Mouse (Mus musculus) right cerebral cortex, postnatal 10 days (tissue): ENCODE results near the gene Ezr.
"Not testable (repeated sequence)": the region's sequence is repeated elsewhere in the genome, so short reads cannot be mapped to it uniquely, and the experiment has no call there.

Experiments
- DNase-seq, 2 experiments: peaks; one replicate each; pipeline ENCODE4 v3.0.0; 2021; ENCODE audit warnings: low spot score in 2 of 2

The Ezr gene

GRCm38 (mm10) chr17:6743787-6744239 lies 38.8 kb downstream of the Ezr start:
- no peak for DNase-seq

DNA sequence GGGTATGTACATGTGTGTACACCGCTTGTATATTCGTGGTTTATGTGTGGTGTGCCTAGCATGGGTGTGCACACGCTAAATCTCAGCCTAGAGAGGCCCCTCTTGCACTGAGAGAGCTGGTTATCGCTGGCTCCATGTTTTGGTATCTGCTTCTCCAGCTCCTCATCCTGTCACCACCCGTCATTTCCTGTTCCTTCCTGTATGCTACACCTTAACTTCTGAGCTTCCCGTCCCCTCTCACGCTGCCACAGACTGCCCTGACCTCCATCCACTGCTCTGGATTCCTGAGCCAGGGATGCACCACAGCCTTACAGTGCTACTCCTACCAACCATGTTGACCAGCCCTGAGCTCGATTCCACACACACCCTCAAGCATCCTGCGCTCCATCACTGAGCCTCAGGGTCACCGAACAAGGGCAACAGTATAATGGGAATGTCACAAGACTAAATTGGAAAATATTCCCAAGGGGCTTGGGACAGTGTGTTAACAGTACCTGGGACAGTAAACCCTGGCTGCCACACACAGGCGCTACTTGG lies 39.5 kb downstream of the Ezr start:
- no peak for DNase-seq

DNA sequence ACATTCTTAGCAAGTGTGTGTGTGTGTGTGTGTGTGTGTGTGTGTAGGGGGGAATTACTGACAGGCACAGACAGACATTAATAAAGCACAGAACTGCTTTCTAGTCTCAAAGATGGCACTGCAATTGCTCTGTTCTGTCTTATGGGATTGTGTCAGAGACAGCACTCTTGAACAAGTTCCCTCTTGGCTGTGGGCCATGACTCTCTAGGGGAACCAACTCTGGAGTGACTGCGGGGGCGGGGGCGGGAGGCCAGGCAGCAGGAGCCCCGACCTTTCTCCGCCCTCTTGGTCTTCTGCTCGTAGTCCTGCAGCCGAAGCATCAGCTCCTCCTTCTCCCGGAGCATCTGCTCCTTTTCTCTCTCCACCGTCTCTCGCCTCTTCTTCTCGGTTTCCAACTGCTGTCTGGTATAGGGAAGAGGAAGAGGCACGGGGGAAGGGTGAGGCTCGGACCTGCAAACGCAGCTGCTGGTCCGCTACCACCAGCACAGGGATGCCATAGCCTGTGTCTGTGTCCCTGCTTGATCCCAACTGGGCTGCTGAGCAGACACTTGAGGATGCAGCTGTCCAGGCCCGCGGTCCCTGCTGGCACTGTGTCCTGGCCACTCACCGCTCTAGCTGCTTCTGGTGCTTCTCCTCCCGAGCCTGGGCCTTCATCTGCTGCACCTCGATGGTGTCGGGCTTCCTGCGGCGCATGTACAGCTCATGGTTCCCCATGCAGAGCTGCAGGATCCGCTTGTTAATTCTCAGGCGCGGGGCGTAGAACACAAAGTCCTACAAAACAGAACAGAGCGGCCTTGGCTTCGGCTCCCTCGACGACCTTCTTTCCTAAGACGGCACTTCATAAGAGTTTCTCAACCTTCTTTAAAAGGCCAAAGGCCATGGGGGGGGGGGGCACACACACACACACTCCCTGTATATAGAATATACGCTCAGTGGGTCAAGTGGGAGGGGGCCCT lies 40.2 kb downstream of the Ezr start:
- DNase-seq: peak; percentile 45 to 70

DNA sequence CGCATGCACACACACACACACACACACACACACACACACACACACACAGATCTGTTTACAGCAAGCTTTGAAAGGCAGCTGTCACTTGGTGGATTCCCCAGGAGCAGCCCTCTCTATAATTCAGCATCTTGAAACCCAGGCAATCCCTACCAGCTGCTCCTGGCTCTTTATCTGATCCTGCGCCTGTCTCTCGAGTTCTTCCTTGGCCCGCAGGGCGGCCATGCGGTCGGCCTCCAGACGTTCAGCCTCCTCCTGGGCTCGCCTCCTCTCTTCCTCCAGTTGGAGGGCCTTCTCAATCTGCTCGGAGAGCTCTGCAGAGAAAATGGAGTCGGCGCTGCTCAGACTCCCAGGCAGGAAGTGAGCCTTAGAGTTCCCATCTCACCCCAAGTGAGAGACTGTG lies 41.3 kb downstream of the Ezr start:
- no peak for DNase-seq

- no peak for DNase-seq
These were observed 42.0 kb downstream of the Ezr start for GRCm38 (mm10) chr17:6740331-6741170.

DNA sequence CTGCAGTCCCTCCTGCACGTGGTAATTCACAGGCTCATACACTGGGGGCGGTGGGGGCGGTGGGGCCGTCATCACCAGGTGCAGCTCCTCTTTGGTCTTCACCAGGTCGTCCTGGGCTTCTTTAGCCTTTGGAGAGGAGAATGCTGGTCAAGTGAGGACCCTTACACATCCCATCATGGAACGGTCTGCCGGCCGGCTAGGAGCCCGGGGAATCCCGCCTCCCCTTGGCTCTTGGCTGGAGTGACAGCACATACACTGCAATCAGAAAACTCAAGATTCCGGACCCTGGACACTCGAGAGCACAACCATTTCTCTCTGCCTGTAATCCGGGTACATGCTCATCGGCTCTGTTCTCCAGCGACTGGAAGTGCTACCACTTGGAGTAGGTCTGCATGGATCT lies 42.8 kb downstream of the Ezr start:
- DNase-seq: no peak

DNA sequence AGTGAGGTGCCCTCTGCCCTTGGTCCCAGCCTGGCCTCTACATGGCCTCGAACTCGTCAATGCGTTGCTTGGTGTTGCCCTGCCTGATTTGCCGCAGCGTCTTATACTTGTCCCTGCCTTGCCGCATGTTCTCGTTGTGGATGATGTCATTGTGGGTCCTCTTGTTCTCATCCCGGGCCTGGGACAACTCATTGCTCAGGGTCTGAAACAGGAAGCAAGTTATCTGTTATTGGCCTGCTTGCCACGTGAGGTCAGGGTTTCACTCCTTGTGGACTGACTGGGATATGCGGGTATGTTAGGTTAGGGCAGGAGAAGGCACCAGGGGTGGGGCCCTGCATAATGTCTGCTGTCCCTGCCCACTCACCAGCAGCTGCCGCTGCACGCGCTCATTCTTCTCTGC lies 43.3 kb downstream of the Ezr start:
- peak in 1 of 2 experiments; percentile 22 for DNase-seq

DNA sequence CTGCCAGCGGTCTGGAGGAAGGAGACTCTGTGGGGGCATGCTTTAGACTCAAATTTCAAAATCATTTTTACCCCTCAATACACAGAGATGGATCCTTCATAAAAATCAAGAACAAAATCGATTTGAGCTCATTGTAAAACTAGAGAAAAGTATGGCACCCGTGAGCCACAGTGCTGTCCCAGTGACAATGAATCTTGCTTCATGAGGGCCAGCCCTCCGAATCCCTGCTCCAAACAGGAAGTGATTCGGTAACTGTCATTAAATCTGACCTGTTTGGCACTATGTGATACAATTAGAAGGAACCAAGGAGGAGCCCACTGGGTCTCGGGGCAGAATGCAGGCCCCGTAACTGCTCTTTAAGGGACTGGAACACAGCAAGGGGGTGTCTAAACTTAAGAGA lies 43.7 kb downstream of the Ezr start:
- DNase-seq: no peak

- no peak for DNase-seq
These were observed 45.1 kb downstream of the Ezr start for GRCm38 (mm10) chr17:6737273-6737997.

- DNase-seq: no peak
These were observed 46.0 kb downstream of the Ezr start for GRCm38 (mm10) chr17:6736306-6737272.

DNA sequence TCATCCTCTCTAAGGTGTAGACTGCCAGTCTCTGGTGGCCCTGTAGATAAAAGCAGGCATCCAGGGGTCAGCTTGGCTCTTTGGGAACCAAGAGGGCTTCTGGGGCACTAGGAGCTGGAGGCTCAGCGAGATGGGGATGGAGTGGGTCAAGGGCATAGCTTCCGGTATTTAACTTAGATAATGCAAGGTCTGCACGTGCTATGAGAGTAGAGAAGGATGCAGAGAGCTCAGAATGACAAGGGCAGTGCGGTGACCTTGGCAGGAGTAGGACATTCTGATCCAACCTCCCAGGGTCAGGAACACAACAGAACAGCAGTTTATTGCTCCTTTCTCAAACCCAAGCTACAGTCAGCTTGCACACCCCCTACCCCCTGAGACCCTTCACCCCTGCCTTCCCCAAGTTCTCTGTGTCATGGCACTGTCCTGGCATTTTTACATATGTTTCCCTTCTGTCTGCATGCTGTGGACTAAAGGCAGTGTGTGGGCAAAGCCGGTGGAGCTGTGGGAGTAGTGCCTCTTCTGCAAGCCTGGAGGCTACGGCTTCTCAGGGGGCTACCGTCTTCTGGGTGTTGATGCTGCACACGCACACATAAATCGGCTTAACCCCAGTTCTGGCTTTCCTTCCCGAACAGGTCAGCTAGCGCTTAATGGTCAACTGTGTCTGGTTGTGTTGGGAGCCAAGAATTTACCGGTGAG lies 47.7 kb downstream of the Ezr start:
- DNase-seq: no peak

GRCm38 (mm10) chr17:6733322-6733875 lies 49.2 kb downstream of the Ezr start:
- no peak for DNase-seq

- DNase-seq: no peak
These were observed 49.9 kb downstream of the Ezr start for GRCm38 (mm10) chr17:6732665-6733064.

DNA sequence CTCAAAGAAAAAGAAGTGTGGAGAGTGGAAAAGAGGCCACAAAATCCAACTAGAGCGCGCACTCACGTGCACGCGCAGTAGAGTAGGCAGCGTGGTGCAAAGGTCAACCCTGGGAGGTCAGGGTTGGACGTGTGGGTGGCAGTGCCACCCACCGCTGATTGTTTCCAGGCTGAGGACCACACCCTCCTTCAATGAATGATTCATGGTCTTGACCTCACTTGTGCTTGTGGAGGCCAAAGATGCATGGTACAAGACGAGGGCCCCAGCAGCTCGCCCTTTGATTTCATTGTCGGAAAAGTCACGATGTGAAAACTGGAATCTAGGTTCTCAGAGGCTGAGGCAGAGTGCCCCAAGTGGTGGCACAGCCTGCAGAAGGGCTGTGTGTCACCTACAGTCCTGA lies 51.0 kb downstream of the Ezr start:
- no peak for DNase-seq

GRCm38 (mm10) chr17:6731132-6731531 lies 51.5 kb downstream of the Ezr start:
- no peak for DNase-seq

DNA sequence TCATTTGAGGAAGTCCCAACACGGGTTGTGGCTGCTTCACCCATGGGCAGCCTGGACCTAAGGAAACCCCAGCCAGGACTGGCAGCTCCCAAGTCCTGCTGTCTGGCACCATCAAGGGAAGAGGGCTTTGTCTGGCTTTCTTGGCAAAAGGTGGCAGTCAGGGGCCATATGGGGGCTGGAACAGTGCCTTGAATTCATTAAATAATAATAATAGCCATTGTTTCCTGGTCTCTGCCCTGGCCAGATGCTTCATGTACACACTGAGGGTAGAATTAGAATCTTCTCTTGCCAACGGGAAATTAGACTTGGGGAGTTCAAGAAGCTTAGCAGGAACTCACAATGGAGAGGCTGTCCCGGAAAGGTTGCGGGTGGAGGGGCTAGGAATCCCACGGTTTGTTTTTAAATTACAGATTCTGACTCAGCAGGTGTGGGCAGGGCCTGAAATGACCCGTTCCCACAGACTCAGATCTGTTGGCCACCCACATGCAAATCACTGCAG lies 53.3 kb downstream of the Ezr start:
- no peak for DNase-seq

- no peak for DNase-seq
These were observed 54.5 kb downstream of the Ezr start for GRCm38 (mm10) chr17:6727996-6728610.

DNA sequence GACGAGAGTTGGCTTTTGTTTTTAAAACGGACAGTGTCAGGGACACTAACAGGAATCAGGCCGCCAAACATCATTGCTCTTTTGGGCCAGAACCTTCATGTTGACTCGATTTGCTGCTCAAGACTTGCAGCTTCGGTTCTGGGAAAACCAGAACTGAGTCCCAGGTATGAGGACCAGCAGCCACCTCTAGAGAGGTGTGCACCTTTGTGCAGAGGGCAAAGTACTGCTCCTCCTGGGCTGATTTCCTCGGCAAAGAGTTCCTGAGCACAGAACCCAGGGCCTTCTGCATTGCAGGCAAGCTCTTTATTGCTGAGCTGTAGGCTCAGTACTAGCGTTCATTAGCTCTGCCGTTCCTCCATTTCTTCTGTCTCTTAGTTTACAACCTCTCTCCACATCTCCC lies 68.6 kb downstream of the Ezr start:
- not testable (repeated sequence) for DNase-seq

GRCm38 (mm10) chr17:6713483-6713882 lies 69.1 kb downstream of the Ezr start:
- not testable (repeated sequence) for DNase-seq
